Mouse (Mus musculus): ENCODE results near the gene D630039A03Rik. TPM values are rescaled to one million over a fixed set of nuclear protein-coding genes. Genes with fewer than 3 reads are reported as not detected.

Gene D630039A03Rik
- total RNA-seq (2014; fragmentation: Nextera tagmentation) (1.1 TPM in 1 of 2 replicates, not detected in the other), total RNA-seq (2017) (not detected in 2 replicates)

- no peak for ATAC-seq (replicated peaks; ENCODE audit: low FRiP score, low TSS enrichment, poor library complexity, severe bottlenecking)
Observed at GRCm38 (mm10) chr4:57916201-57916661, at the start of gene D630039A03Rik. Gene D630039A03Rik (minus strand): TSS chr4:57916297.

GRCm38 (mm10) chr4:57965516-57965915, 49.4 kb upstream of the D630039A03Rik start:
- no peak for ATAC-seq (replicated peaks; ENCODE audit: low FRiP score, low TSS enrichment, poor library complexity, severe bottlenecking)

DNA sequence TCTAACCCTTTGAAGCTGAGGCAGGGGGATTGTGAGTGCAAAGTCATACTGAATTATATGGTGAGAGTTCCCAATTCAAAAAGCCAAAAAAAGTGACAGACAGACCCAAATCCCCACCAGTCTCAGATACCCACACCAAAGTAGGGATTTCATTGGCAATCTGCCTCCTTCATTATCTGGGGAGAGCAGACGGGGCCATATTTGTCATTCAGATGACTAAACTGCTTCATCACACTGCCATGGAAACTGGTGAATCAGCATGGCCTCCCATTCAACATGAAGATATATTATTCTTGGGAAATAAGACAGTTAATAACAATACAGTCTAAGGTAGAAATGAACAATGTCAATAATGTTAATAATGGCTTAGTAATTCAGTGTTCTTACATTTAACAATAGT, 48.0 kb upstream of the D630039A03Rik start:
- ATAC-seq (replicated peaks; ENCODE audit: low FRiP score, low TSS enrichment, poor library complexity, severe bottlenecking): 0 out of 2 replicates have a peak, but pooled peaks have one; percentile 50

- ATAC-seq (replicated peaks; ENCODE audit: low FRiP score, low TSS enrichment, poor library complexity, severe bottlenecking): no peak
Observed at GRCm38 (mm10) chr4:57959056-57959455, 43.0 kb upstream of the D630039A03Rik start.

DNA sequence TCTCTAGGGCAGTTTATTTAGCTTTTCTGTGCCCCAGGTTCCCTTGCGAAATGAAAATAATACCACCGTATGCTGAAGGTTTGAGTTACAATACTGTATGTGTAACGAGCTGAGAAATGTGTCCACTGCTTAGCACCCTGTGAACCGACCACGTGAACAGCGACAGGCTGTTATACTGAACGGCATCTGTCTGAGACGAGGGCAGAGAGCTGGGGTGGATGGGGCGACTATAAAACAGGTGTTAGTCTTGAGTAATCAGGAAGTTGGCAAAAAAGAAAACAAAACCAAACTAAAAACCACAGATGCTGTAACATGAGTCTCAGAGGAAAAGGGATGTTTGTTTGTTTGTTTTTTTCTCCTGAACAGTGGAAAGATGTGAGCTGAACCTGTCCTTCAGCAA, 42.0 kb upstream of the D630039A03Rik start:
- no peak for ATAC-seq (replicated peaks; ENCODE audit: low FRiP score, low TSS enrichment, poor library complexity, severe bottlenecking)

DNA sequence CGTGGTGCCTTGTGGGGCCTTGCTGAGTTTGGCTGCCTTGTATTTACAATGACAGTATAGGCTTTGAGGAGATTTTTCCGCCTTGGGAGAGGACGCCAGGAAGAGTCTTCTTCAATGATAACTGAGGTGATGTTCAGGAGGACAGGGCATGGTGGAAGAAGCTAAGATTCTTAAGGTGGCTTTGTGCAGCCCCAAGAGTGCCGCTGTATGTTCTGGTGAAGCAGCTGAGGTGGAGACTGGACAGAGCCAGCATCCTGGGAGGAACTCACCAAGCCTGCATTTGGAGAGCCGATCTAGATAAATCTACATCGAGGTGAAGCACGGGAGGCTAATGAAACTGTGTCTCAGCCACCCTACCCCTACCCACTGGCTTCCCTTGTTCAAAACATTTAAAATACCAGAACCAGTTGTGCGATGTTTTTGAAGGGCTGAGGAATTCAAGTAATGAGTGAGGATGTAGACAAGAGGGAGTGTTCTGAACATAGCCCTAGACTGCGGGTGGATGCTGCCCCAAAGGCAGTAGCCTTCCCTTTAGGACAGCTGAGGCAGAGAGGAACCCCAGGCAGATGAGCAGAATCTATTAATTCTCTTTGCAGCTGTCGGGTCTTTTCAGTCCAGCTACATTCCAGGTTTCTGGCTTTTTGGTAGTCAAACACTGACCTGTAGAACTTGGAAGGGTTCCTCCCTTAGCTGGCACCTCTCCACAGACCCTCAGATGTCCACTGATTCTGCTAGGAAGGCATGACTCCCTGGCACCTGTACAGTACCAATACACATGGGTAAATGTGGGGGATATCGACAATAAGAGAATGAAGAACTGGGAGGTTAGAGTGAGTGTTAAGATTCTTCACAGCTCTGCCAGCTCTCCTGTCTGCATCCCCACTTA, 41.3 kb upstream of the D630039A03Rik start:
- ATAC-seq (replicated peaks; ENCODE audit: low FRiP score, low TSS enrichment, poor library complexity, severe bottlenecking): no peak

DNA sequence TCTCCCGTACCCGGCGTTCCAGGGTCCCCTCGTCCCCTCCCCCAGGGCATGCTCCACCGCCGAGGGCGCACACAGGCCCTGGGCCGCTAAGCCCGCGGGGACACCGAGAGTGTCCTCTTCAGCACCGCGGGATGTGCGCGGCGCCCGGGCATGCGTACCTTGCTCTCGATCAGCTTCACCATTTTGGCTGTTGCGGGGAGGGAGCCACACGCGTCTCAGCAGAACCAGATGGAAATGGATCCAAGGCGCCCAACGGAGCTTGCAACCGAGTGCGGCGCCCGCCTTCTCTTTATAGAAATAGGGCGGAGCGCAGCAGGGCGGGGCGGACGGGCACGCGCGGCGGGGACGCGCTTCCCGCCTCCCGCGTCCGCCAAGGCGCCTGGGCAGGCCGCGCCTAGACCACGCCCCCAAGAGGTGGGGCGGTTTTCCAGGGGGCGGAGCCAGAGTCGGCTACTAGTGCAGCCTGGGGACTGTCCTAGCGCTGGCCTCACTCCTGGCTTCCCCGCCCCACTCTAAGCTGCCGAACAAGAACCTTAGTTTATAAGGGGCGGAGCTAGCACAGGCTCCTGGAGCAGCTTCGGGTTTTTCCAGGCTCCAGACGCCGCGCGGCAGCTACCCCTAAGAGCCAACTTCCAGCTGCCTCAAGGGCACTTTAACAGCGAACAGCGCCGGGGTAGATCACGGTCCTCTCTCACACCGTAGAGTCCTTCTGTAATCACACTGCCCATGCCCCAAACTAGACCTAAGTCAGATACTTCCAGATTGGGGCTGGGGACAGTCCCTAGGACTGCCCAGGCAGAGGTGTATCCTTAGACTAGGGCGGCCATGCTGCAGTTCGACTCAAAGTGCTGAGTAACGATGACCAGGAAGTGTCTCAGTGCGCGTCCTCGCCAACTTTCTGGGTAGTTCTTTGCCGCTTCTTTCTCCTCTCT, 40.2 kb upstream of the D630039A03Rik start, which contains the start of gene Txn1:
TSS of gene Txn1 (minus strand) at position 383 of the 932 bp plus-strand sequence.
- ATAC-seq (replicated peaks; ENCODE audit: low FRiP score, low TSS enrichment, poor library complexity, severe bottlenecking): peak; percentile 86

GRCm38 (mm10) chr4:57955544-57955958, 39.5 kb upstream of the D630039A03Rik start:
- peak; percentile 35 for ATAC-seq (replicated peaks; ENCODE audit: low FRiP score, low TSS enrichment, poor library complexity, severe bottlenecking)

GRCm38 (mm10) chr4:57954991-57955390, 38.9 kb upstream of the D630039A03Rik start:
- ATAC-seq (replicated peaks; ENCODE audit: low FRiP score, low TSS enrichment, poor library complexity, severe bottlenecking): no peak

DNA sequence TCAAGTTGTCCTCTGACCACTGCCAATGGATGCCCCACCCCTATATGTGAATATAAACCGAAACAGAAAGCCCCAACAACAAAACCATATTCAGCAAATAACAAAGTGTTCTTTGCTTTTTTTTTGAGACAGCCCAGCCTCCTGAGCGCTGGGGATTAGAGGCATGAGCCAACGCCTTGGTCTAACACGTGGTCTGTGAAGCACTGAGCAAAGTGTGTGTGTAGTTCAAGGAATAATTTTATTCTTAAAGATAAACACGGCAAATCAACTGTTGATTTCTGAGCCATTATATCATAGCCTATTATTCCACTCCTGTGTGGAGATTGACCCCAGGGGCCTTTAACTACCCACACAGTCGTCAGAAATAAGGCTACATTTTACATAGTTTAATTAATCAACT, 38.5 kb upstream of the D630039A03Rik start:
- ATAC-seq (replicated peaks; ENCODE audit: low FRiP score, low TSS enrichment, poor library complexity, severe bottlenecking): no peak

DNA sequence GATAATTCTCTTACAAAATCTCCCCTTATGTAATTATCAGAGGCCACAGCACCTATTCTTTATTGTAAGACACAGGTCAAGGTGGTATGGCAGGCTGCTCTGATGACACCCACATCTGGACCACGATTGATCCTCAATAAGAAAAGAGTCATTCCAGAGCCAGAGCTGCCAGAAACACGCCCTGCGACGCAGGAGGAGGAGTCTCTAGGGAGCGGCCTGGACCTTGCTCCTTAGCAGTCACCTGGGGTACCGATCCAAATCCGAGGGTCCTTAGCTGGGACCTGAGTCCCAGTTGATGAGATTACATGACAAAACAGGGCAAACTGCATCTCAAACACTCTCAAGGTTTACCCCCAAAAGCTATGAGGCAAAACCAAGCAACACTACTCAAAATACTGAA, 37.7 kb upstream of the D630039A03Rik start:
- ATAC-seq (replicated peaks; ENCODE audit: low FRiP score, low TSS enrichment, poor library complexity, severe bottlenecking): no peak

DNA sequence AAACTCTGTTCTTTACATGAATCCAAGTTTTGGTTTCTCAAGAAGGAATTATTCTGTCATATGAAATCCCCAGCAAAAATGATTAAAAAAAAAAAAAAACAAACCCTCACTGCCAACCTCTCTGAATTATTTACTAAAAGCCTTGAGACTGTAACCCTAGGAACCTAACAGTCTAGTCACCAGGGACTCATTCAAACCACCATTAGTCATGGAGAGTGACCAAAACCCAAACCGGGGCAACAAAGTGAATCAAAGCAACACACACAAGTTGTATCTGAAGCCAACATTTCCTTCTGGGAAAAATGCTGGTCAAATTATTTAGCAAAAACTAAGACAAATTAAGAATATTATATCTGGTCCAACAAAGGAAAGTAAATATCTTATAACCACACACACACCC, 36.8 kb upstream of the D630039A03Rik start:
- no peak for ATAC-seq (replicated peaks; ENCODE audit: low FRiP score, low TSS enrichment, poor library complexity, severe bottlenecking)

- no peak for ATAC-seq (replicated peaks; ENCODE audit: low FRiP score, low TSS enrichment, poor library complexity, severe bottlenecking)
Observed at GRCm38 (mm10) chr4:57952416-57952815, 36.3 kb upstream of the D630039A03Rik start.

- ATAC-seq (replicated peaks; ENCODE audit: low FRiP score, low TSS enrichment, poor library complexity, severe bottlenecking): no peak
Observed at GRCm38 (mm10) chr4:57949866-57950265, 33.8 kb upstream of the D630039A03Rik start.

- no peak for ATAC-seq (replicated peaks; ENCODE audit: low FRiP score, low TSS enrichment, poor library complexity, severe bottlenecking)
Observed at GRCm38 (mm10) chr4:57947476-57947875, 31.4 kb upstream of the D630039A03Rik start.

DNA sequence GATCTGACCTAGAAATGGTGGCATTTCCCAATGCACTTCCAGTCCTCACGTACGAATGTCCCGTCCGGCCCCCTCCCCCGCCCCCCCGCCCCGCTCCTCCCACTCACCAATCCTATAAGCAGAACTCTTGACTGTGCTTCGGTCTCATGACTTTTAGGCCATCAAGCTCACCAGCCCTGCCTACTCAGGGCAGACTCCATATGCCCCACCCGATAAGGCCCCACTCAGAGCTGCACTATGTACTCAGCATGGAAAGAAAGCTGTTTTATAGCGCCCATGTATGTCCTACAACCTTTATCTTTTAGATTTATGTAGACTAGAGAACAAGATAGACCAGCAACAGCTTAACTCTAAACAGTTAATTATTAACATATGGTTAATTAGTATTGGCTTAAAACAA, 30.9 kb upstream of the D630039A03Rik start:
- ATAC-seq (replicated peaks; ENCODE audit: low FRiP score, low TSS enrichment, poor library complexity, severe bottlenecking): no peak

GRCm38 (mm10) chr4:57942892-57943291, 26.8 kb upstream of the D630039A03Rik start:
- no peak for ATAC-seq (replicated peaks; ENCODE audit: low FRiP score, low TSS enrichment, poor library complexity, severe bottlenecking)

DNA sequence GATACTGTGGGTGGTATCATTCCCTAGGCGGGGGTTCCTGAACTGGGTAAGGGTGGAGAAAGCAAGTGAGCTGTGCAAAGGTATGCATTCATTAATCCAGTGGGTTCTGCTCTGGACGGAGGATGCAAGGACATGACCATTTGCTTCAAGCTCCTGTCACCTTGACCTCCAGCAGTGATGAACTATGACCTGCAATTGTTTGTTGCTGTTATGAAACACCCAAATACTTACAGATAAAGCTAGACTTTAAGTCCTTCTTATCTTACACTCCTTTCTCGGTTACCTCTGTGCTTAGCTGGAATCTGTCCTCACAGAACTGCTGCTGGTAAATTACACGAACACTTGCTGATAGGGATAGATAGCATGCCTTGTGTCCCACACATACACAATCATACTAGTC, 24.5 kb upstream of the D630039A03Rik start:
- ATAC-seq (replicated peaks; ENCODE audit: low FRiP score, low TSS enrichment, poor library complexity, severe bottlenecking): no peak

DNA sequence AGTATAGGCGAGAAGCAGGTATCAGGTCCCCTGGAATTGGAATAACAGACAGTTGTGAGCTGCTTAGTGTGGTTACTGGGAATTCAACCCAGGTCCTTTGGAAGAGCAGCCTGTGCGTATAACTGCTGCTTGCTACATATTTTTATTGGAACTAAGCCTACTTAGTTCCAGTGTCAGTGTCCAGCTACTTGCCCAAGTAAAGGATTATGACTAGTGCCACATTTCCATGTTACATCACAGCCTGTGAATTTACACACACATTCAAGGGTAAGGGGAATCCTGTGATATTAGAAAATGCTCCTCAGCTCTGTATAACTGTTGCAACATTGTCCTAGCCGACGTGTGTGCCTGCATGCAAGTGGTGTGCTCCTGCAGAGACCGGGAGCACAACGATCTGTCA, 21.2 kb upstream of the D630039A03Rik start:
- no peak for ATAC-seq (replicated peaks; ENCODE audit: low FRiP score, low TSS enrichment, poor library complexity, severe bottlenecking)

DNA sequence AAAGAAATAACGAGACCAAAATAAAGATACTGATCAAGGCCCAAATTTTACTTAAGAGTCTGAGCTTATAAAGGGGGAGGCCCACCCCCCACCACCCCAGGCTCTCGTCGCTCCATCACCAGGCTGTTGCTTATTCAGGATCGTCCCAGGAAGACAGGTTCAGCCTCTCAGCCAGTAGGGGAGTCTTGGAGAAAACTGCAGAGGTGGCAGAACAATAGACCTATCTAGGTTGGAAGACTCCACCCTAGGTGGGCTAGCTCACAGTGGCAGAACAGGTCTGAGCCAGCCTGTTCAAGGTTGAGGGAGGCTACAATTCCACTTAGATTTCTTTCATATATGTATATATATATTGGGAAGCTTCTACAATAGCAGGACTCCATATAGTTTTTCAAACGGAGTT, 18.1 kb upstream of the D630039A03Rik start:
- ATAC-seq (replicated peaks; ENCODE audit: low FRiP score, low TSS enrichment, poor library complexity, severe bottlenecking): no peak

Data from megakaryocyte-erythroid progenitor cell, adult 5-6 weeks (primary cell).